Mouse (Mus musculus) neural tube, embryonic 15.5 days (tissue): ENCODE results near the gene Chchd10. TPM values are rescaled to one million over a fixed set of nuclear protein-coding genes. Genes with fewer than 3 reads are reported as not detected.
"Not testable (repeated sequence)": the region's sequence is repeated elsewhere in the genome, so short reads cannot be mapped to it uniquely, and the experiment has no call there.

Experiments used
- ATAC-seq: fragments of 200-750 bp; cut with Nextera tagmentation; 2 replicates; pipeline ENCODE4 v1.8.0; 2017; ENCODE audit warnings: mild to moderate bottlenecking, moderate TSS enrichment, moderate library complexity; ENCODE audit not compliant: low FRiP score
- H3K27ac ChIP-seq: fragments of 300-500 bp; sonication (generic); replicated peaks from 2 replicates; pipeline ENCODE4 v1.5.1; 2015; ENCODE audit warnings: mild to moderate bottlenecking, inconsistent platforms
- H3K27me3 ChIP-seq: fragments of 300-500 bp; sonication (generic); replicated peaks from 2 replicates; pipeline ENCODE4 v1.6.1; 2015; ENCODE audit warnings: inconsistent platforms
- H3K36me3 ChIP-seq: fragments of 300-500 bp; sonication (generic); 2 replicates; pipeline ENCODE4 v1.6.1; 2015; ENCODE audit warnings: inconsistent platforms
- H3K4me1 ChIP-seq: fragments of 300-500 bp; sonication (generic); 2 replicates; pipeline ENCODE4 v1.6.1; 2015; ENCODE audit warnings: inconsistent platforms
- H3K4me2 ChIP-seq: fragments of 300-500 bp; sonication (generic); 2 replicates; pipeline ENCODE4 v1.6.1; 2015; ENCODE audit warnings: inconsistent platforms, mild to moderate bottlenecking, moderate library complexity
- H3K4me3 ChIP-seq: fragments of 300-500 bp; sonication (generic); replicated peaks from 2 replicates; pipeline ENCODE4 v1.5.1; 2015; ENCODE audit warnings: mild to moderate bottlenecking, inconsistent platforms
- H3K9ac ChIP-seq: fragments of 300-500 bp; sonication (generic); replicated peaks from 2 replicates; pipeline ENCODE4 v1.6.1; 2015; ENCODE audit warnings: mild to moderate bottlenecking, inconsistent platforms
- H3K9me3 ChIP-seq: fragments of 300-500 bp; sonication (generic); replicated peaks from 2 replicates; pipeline ENCODE4 v1.6.1; 2016; ENCODE audit warnings: inconsistent platforms
- WGBS: fragments of 180-500 bp; shearing (Covaris S2); methylation state at CpG from one replicate; pipeline ENCODE4 v1.1.7; 2015; ENCODE audit warnings: mixed read lengths; 5-methylcytosine and 5-hydroxymethylcytosine counted together
- polyA plus RNA-seq: library from polyadenylated mRNA; unstranded; fragments of >200 nt; fragmentation: Nextera tagmentation; extraction: Ambion mirVana; gene quantifications from 2 replicates; pipeline ENCODE4 v1.2.1, GENCODE M21; 2015

Chchd10 gene
- polyA plus RNA-seq, result 166 and 190 TPM in 2 replicates

DNA sequence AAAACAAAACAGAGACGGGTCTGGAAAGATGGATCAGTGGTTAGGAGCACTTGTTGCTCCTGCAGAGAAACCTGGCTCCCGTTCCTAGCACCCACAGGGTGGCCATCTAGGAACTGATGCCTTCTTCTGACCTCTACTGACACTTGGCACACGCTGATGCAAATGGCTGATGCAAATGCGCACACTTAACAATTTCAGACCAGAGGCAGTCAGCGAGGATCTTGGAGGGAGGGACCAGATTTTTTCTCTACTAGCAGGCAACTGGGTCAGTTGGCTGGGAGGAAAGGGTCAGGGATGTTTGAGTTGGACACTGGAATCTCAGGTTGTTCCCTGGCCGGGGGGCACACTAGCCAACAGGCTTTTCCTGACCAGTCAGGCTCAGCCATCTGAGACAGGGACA lies at the start of gene Chchd10:
Gene Chchd10, plus strand, starts transcription at position 240 of the 400 bp plus-strand sequence.
- peak within 1 kb of the TSS; percentile 19; the same call in 1 of the 2 replicates for H3K27ac ChIP-seq
- WGBS, result 28% methylated on average over 6 of the region's 6 CpGs
- ATAC-seq, result no peak

GRCm38 (mm10) chr10:75883232-75883552 lies 49.7 kb upstream of the Chchd10 start:
- Histone ChIP-seq H3K27me3 (no peaks in the 10 kb centered on the region), H3K9me3 (no peaks in the 10 kb centered on the region), H3K4me3 (no peak overlapping the region; the same call in 1 of the 2 replicates), H3K9ac (no peak overlapping the region), H3K36me3 (no peaks in the 10 kb centered on the region), H3K27ac (0 out of 2 replicates have a peak overlapping the region, but pooled peaks have one; percentile 18), H3K4me2 (peak overlapping the region; percentile 43), H3K4me1 (peaks cover 9% of the 10 kb centered on the region)
- ATAC-seq, result no peak
- WGBS, result 1% methylated on average over 10 of the region's 10 CpGs

More for the DNA sequence above, at the start of gene Chchd10:
- H3K27me3 ChIP-seq, result peaks cover 5% of the 10 kb centered on the region; the same call in 1 of the 2 replicates
- peak within 1 kb of the TSS; percentile 92 for H3K4me2 ChIP-seq
- H3K9me3 ChIP-seq, result no peaks in the 10 kb centered on the region
- peak within 1 kb of the TSS; percentile 64 for H3K9ac ChIP-seq
- H3K36me3 ChIP-seq, result no peaks in the 10 kb centered on the region
- peak within 1 kb of the TSS; percentile 49 for H3K4me3 ChIP-seq
- H3K4me1 ChIP-seq, result peaks cover 61% of the 10 kb centered on the region

- 97% methylated on average over 8 of the region's 8 CpGs for WGBS
Measured at GRCm38 (mm10) chr10:75884742-75885141, 48.2 kb upstream of the Chchd10 start.

DNA sequence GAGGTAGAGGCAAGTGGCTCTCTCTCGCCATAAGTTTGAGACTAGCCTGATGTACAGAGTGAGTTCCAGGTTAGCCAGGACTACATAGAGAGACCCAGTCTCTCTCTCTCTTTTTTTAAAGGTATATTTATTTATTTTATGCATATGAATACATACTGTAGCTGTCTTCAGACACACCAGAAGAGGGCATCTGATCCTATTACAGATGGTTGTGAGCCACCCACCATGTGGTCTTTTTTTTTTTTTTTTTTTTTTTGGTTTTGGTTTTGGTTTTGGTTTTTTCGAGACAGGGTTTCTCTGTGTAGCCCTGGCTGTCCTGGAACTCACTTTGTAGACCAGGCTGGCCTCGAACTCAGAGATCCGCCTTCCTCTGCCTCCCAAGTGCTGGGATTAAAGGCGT lies 45.4 kb upstream of the Chchd10 start:
- not testable (repeated sequence) for H3K36me3 ChIP-seq, H3K27ac ChIP-seq, ATAC-seq, H3K27me3 ChIP-seq, H3K4me1 ChIP-seq, H3K9me3 ChIP-seq, H3K4me3 ChIP-seq, H3K9ac ChIP-seq, H3K4me2 ChIP-seq
- WGBS, result 93% methylated on average over 5 of the region's 5 CpGs

More at GRCm38 (mm10) chr10:75884742-75885141, 48.2 kb upstream of the Chchd10 start:
- Histone ChIP-seq H3K4me1 (peaks cover 9% of the 10 kb centered on the region), H3K4me3 (no peak overlapping the region), H3K27ac (no peak overlapping the region), H3K27me3 (no peaks in the 10 kb centered on the region), H3K4me2 (no peak overlapping the region), H3K9me3 (no peaks in the 10 kb centered on the region), H3K9ac (no peak overlapping the region), H3K36me3 (no peaks in the 10 kb centered on the region)
- ATAC-seq, result no peak

GRCm38 (mm10) chr10:75889406-75890153 lies 43.4 kb upstream of the Chchd10 start:
- no peak overlapping the region for H3K9ac ChIP-seq
- peaks cover 7% of the 10 kb centered on the region; the same call in 1 of the 2 replicates for H3K36me3 ChIP-seq
- no peaks in the 10 kb centered on the region for H3K27me3 ChIP-seq
- peaks cover 8% of the 10 kb centered on the region for H3K4me1 ChIP-seq
- ATAC-seq, result no peak
- 55% methylated on average over 8 of the region's 8 CpGs for WGBS
- no peak overlapping the region for H3K4me2 ChIP-seq
- H3K27ac ChIP-seq, result no peak overlapping the region
- H3K4me3 ChIP-seq, result no peak overlapping the region
- H3K9me3 ChIP-seq, result no peaks in the 10 kb centered on the region

GRCm38 (mm10) chr10:75893089-75893750 lies 39.7 kb upstream of the Chchd10 start, which contains the start of gene Derl3:
Gene Derl3 (plus strand): TSS chr10:75893413.
- ATAC-seq, result peak; percentile 99
- Histone ChIP-seq H3K9me3 (no peaks in the 10 kb centered on the region), H3K27ac (peak within 1 kb of the TSS; percentile 72; the same call in 1 of the 2 replicates), H3K4me1 (peaks cover 12% of the 10 kb centered on the region), H3K27me3 (no peaks in the 10 kb centered on the region), H3K9ac (peak within 1 kb of the TSS; percentile 44), H3K4me2 (peak within 1 kb of the TSS; percentile 96), H3K4me3 (peak within 1 kb of the TSS; percentile 46), H3K36me3 (peaks cover 40% of the 10 kb centered on the region)
- WGBS, result 1% methylated on average over 50 of the region's 51 CpGs

- peaks cover 47% of the 10 kb centered on the region for H3K36me3 ChIP-seq
- whole genome bisulfite sequencing, result 83% methylated on average over 6 of the region's 6 CpGs
- ATAC-seq, result no peak
Measured at GRCm38 (mm10) chr10:75894601-75895000, 38.3 kb upstream of the Chchd10 start.

GRCm38 (mm10) chr10:75895730-75896129 lies 37.2 kb upstream of the Chchd10 start:
- no peak for ATAC-seq
- Histone ChIP-seq H3K4me3 (no peak overlapping the region), H3K36me3 (peaks cover 54% of the 10 kb centered on the region), H3K27ac (no peak overlapping the region), H3K9ac (no peak overlapping the region), H3K27me3 (no peaks in the 10 kb centered on the region), H3K4me2 (no peak overlapping the region), H3K9me3 (no peaks in the 10 kb centered on the region), H3K4me1 (peaks cover 16% of the 10 kb centered on the region)
- whole genome bisulfite sequencing, result 96% methylated on average over 5 of the region's 5 CpGs

More at GRCm38 (mm10) chr10:75894601-75895000, 38.3 kb upstream of the Chchd10 start:
- H3K4me3 ChIP-seq, result no peak overlapping the region
- no peak overlapping the region for H3K9ac ChIP-seq
- peaks cover 16% of the 10 kb centered on the region for H3K4me1 ChIP-seq
- no peaks in the 10 kb centered on the region for H3K27me3 ChIP-seq
- no peak overlapping the region for H3K27ac ChIP-seq
- no peak overlapping the region for H3K4me2 ChIP-seq
- no peaks in the 10 kb centered on the region for H3K9me3 ChIP-seq

DNA sequence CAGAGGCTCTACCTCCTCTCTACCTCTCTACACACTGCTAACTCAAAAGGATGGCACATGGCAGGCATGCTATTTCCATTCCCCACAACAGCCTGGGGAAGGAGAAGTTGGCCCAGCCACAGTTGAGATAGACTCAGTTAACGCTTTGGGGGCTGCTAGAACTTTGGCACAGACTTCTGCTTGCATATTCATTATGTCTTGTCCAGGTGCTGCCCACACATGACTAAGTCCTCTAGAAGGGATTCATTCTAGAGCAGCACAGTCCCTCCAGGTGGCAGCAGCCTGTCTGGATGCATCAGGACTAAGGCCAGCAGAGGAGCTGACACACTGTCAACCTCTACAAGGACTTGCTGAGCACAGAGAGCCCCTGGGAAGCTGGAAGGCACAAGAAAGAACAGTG lies 36.7 kb upstream of the Chchd10 start:
- Histone ChIP-seq H3K27ac (no peak overlapping the region), H3K9ac (no peak overlapping the region), H3K36me3 (peaks cover 59% of the 10 kb centered on the region)

GRCm38 (mm10) chr10:75897373-75897772 lies 35.6 kb upstream of the Chchd10 start:
- Histone ChIP-seq H3K36me3 (peaks cover 70% of the 10 kb centered on the region), H3K4me3 (no peak overlapping the region), H3K9ac (no peak overlapping the region), H3K4me2 (no peak overlapping the region), H3K9me3 (no peaks in the 10 kb centered on the region), H3K27ac (no peak overlapping the region), H3K27me3 (no peaks in the 10 kb centered on the region), H3K4me1 (peaks cover 16% of the 10 kb centered on the region)
- no peak for ATAC-seq
- 39% methylated on average over 6 of the region's 6 CpGs for WGBS

More for the DNA sequence above, 36.7 kb upstream of the Chchd10 start:
- 92% methylated on average over 1 of the region's 1 CpGs for WGBS
- no peaks in the 10 kb centered on the region for H3K27me3 ChIP-seq
- ATAC-seq, result no peak
- no peak overlapping the region for H3K4me2 ChIP-seq
- peaks cover 16% of the 10 kb centered on the region for H3K4me1 ChIP-seq
- H3K4me3 ChIP-seq, result no peak overlapping the region
- H3K9me3 ChIP-seq, result no peaks in the 10 kb centered on the region

DNA sequence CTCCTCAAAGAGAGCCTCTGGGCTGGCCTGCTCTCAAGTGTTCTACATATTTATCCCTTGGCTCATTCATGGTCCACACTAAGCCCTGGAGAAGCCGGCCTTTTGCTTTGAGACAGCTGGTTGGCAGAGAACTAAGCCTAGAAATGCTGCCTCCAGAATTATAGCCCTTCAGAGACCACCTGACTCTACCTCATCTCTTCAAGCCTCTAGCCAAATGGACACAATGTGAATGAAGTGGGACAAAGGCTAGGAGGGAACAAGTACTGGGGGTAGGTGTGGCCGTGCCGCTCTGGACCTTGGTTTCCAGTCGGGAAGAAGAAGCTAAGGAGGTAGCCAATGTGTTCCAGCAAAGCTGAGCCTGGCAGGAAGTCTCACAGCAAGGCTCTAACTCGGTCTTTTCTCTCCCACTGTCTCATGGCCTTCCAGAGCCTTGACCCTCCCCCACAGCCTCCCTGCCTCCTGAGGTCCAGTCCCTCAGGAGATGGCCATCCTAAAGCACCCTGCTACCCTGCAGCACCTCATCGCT lies 34.8 kb upstream of the Chchd10 start:
- Histone ChIP-seq H3K27ac (peak overlapping the region; percentile 61; the same call in 1 of the 2 replicates), H3K27me3 (no peaks in the 10 kb centered on the region), H3K4me3 (no peak overlapping the region), H3K9me3 (no peaks in the 10 kb centered on the region), H3K4me2 (no peak overlapping the region), H3K4me1 (peaks cover 16% of the 10 kb centered on the region), H3K9ac (no peak overlapping the region), H3K36me3 (peaks cover 78% of the 10 kb centered on the region)
- no peak for ATAC-seq
- WGBS, result 75% methylated on average over 6 of the region's 6 CpGs
